Mouse (Mus musculus): Measurements from ENCODE around the gene Slc43a1.

The Slc43a1 gene

GRCm38 (mm10) chr2:84831666-84832391, 6.8 kb upstream of the Slc43a1 start:
- peak; percentile 36 for DNase-seq (ENCODE audit: low spot score)

GRCm38 (mm10) chr2:84837107-84837506, 1.5 kb upstream of the Slc43a1 start:
- DNase-seq (ENCODE audit: low spot score): no peak

- no peak for DNase-seq (ENCODE audit: low spot score)
These were observed 645 bp upstream of the Slc43a1 start for GRCm38 (mm10) chr2:84837817-84838592.

GRCm38 (mm10) chr2:84838993-84839980, 637 bp downstream of the Slc43a1 start:
- DNase-seq (ENCODE audit: low spot score): no peak

- peak; percentile 34 for DNase-seq (ENCODE audit: low spot score)
These were observed 1.5 kb downstream of the Slc43a1 start for GRCm38 (mm10) chr2:84840016-84840747.

GRCm38 (mm10) chr2:84840748-84841563, 2.3 kb downstream of the Slc43a1 start:
- DNase-seq (ENCODE audit: low spot score): no peak

GRCm38 (mm10) chr2:84841905-84842304, 3.3 kb downstream of the Slc43a1 start:
- DNase-seq (ENCODE audit: low spot score): no peak

- DNase-seq (ENCODE audit: low spot score): no peak
These were observed 5.0 kb downstream of the Slc43a1 start for GRCm38 (mm10) chr2:84843654-84844053.

GRCm38 (mm10) chr2:84845226-84845625, 6.6 kb downstream of the Slc43a1 start:
- DNase-seq (ENCODE audit: low spot score): no peak

GRCm38 (mm10) chr2:84850407-84851129, 11.9 kb downstream of the Slc43a1 start:
- DNase-seq (ENCODE audit: low spot score): no peak

GRCm38 (mm10) chr2:84851130-84852040, 12.7 kb downstream of the Slc43a1 start:
- DNase-seq (ENCODE audit: low spot score): no peak

- DNase-seq (ENCODE audit: low spot score): no peak
These were observed 17.1 kb downstream of the Slc43a1 start for GRCm38 (mm10) chr2:84855732-84856131.

- no peak for DNase-seq (ENCODE audit: low spot score)
These were observed 19.9 kb downstream of the Slc43a1 start for GRCm38 (mm10) chr2:84858551-84858950.

- DNase-seq (ENCODE audit: low spot score): no peak
These were observed 21.5 kb downstream of the Slc43a1 start for GRCm38 (mm10) chr2:84859991-84860780.

- DNase-seq (ENCODE audit: low spot score): no peak
These were observed 22.8 kb downstream of the Slc43a1 start for GRCm38 (mm10) chr2:84861430-84861829.

GRCm38 (mm10) chr2:84862231-84862630, 23.6 kb downstream of the Slc43a1 start:
- DNase-seq (ENCODE audit: low spot score): no peak

GRCm38 (mm10) chr2:84865616-84866571, 27.2 kb downstream of the Slc43a1 start:
- no peak for DNase-seq (ENCODE audit: low spot score)
